Mouse (Mus musculus): ENCODE results near the gene Acta2.
"Not testable (repeated sequence)": the region's sequence is repeated elsewhere in the genome, so short reads cannot be mapped to it uniquely, and the experiment has no call there.

The Acta2 gene

GRCm38 (mm10) chr19:34220732-34221380 lies 34.5 kb downstream of the Acta2 start:
- no peak for DNase-seq

- DNase-seq, result no peak
Observed at GRCm38 (mm10) chr19:34219260-34219968, 36.0 kb downstream of the Acta2 start.

GRCm38 (mm10) chr19:34217761-34218160 lies 37.6 kb downstream of the Acta2 start:
- DNase-seq, result no peak

- no peak for DNase-seq
Observed at GRCm38 (mm10) chr19:34216956-34217355, 38.4 kb downstream of the Acta2 start.

GRCm38 (mm10) chr19:34214136-34214535 lies 41.3 kb downstream of the Acta2 start:
- DNase-seq, result no peak

GRCm38 (mm10) chr19:34213251-34213645 lies 42.1 kb downstream of the Acta2 start:
- no peak for DNase-seq

GRCm38 (mm10) chr19:34212489-34213250 lies 42.7 kb downstream of the Acta2 start:
- DNase-seq, result peak in 1 of 2 experiments; percentile 44

GRCm38 (mm10) chr19:34210841-34211240 lies 44.5 kb downstream of the Acta2 start:
- no peak for DNase-seq

- no peak for DNase-seq
Observed at GRCm38 (mm10) chr19:34209930-34210581, 45.3 kb downstream of the Acta2 start.

GRCm38 (mm10) chr19:34209031-34209430 lies 46.4 kb downstream of the Acta2 start:
- DNase-seq, result no peak

- no peak for DNase-seq
Observed at GRCm38 (mm10) chr19:34206760-34207440, 48.5 kb downstream of the Acta2 start.

GRCm38 (mm10) chr19:34206128-34206527 lies 49.3 kb downstream of the Acta2 start:
- DNase-seq, result not testable (repeated sequence)

- no peak for DNase-seq
Observed at GRCm38 (mm10) chr19:34202668-34203067, 52.7 kb downstream of the Acta2 start.

- DNase-seq, result no peak
Observed at GRCm38 (mm10) chr19:34199488-34199887, 55.9 kb downstream of the Acta2 start.

- peak in 1 of 2 experiments; percentile 37 for DNase-seq
Observed at GRCm38 (mm10) chr19:34198901-34199300, 56.5 kb downstream of the Acta2 start.

GRCm38 (mm10) chr19:34198066-34198465 lies 57.3 kb downstream of the Acta2 start:
- no peak for DNase-seq

- no peak for DNase-seq
Observed at GRCm38 (mm10) chr19:34195031-34195430, 60.4 kb downstream of the Acta2 start.

- no peak for DNase-seq
Observed at GRCm38 (mm10) chr19:34194132-34194745, 61.2 kb downstream of the Acta2 start.

GRCm38 (mm10) chr19:34193683-34194082 lies 61.7 kb downstream of the Acta2 start:
- no peak for DNase-seq

- DNase-seq, result peak in 1 of 2 experiments; percentile 29
Observed at GRCm38 (mm10) chr19:34193149-34193548, 62.2 kb downstream of the Acta2 start.

- DNase-seq, result peak; percentile 75 to 79
Observed at GRCm38 (mm10) chr19:34192008-34192963, 63.1 kb downstream of the Acta2 start, which contains the start of gene Stambpl1. TSS of gene Stambpl1 (plus strand) at chr19:34192229.
